Mouse (Mus musculus) testis, adult 2 months (tissue): ENCODE data around the gene Egfem1.

Experiments
- CTCF ChIP-seq: fragments of 200-500 bp; IDR thresholded peaks from 2 replicates; pipeline ENCODE4 v1.5.1; 2012; ENCODE audit warnings: low read depth, mild to moderate bottlenecking, inconsistent platforms, low read length, moderate library complexity; ENCODE audit not compliant: control insufficient read depth, insufficient read depth, insufficient replicate concordance
- POLR2A ChIP-seq: fragments of 200-500 bp; IDR thresholded peaks from 2 replicates; pipeline ENCODE4 v1.6.1; 2012; ENCODE audit warnings: low read depth, mild to moderate bottlenecking, inconsistent platforms, low read length, moderate library complexity; ENCODE audit not compliant: control insufficient read depth

GRCm38 (mm10) chr3:29107134-29107533, 25.3 kb downstream of the Egfem1 start:
- TF ChIP-seq POLR2A (no peak), CTCF (no peak)
